11 mouse cellular contexts compared by ENCODE assay signal in genomic region chr1:153011544-153011943, GRCm38 (mm10). TPM values are rescaled to one million over a fixed set of nuclear protein-coding genes. Genes with fewer than 3 reads are reported as not detected.
DNase-seq lines count a peak whose midpoint lies in the region; ATAC-seq lines count a peak whose summit lies in the region.
"Had no signal": no experiment of that assay in that cellular context is flagged by ENCODE, and none has a peak within 500 bp of the region (broad histone marks: within the 10 kb centered on the region; RNA-seq: fewer than 3 reads in every experiment).

No protein-coding gene starts in this region.

- H3K27ac ChIP-seq in neural tube, embryonic 15.5 days (replicated peaks) = 0 out of 2 replicates have a peak overlapping the region, but pooled peaks have one; percentile 0
- H3K27ac ChIP-seq: kidney, postnatal 0 days; liver, embryonic 13.5 days had no signal

- no peak overlapping the region for H3K4me2 ChIP-seq in neural tube, embryonic 15.5 days
- H3K4me2 ChIP-seq: liver, embryonic 13.5 days had no signal

- no peaks in the 10 kb centered on the region for H3K36me3 ChIP-seq in neural tube, embryonic 15.5 days
- H3K36me3 ChIP-seq: liver, embryonic 13.5 days had no signal

- no peaks in the 10 kb centered on the region for H3K27me3 ChIP-seq in neural tube, embryonic 15.5 days (replicated peaks)
- H3K27me3 ChIP-seq: liver, embryonic 13.5 days had no signal

- ATAC-seq in frontal cortex, adult (ENCODE audit: low TSS enrichment) = peak; percentile 65
- ATAC-seq in neural tube, embryonic 15.5 days (ENCODE audit: low FRiP score) = no peak

- no peak overlapping the region for H3K9ac ChIP-seq in neural tube, embryonic 15.5 days (replicated peaks)
- H3K9ac ChIP-seq: liver, embryonic 13.5 days had no signal

- H3K4me1 ChIP-seq in neural tube, embryonic 15.5 days = peaks cover 38% of the 10 kb centered on the region
- H3K4me1 ChIP-seq: liver, embryonic 13.5 days had no signal

- no peaks in the 10 kb centered on the region for H3K9me3 ChIP-seq in neural tube, embryonic 15.5 days (replicated peaks)
- H3K9me3 ChIP-seq: liver, embryonic 13.5 days had no signal

- no peak overlapping the region for H3K4me3 ChIP-seq in neural tube, embryonic 15.5 days (replicated peaks)
- H3K4me3 ChIP-seq: liver, embryonic 13.5 days; myocyte had no signal

- WGBS in neural tube, embryonic 15.5 days = 55% methylated on average over 6 of the region's 6 CpGs

- DNase-seq in frontal cortex, postnatal 10 days (ENCODE audit: low spot score in 2 of 2) = no peak
- DNase-seq in retina, postnatal 1 day = peak; percentile 56
- DNase-seq in retina, embryonic 14.5 days (ENCODE audit: low spot score) = no peak
- peak; percentile 76 for DNase-seq in cerebellum, adult 9-11 months
- no peak for DNase-seq in embryo, embryonic 11 days
- no peak for DNase-seq in liver
- DNase-seq: liver, embryonic 13.5 days had no signal

RNA-seq across cellular contexts. Expression of gene Nmnat2, which starts 56.8 kb away (rescaled TPM):
- 64.3 and 75.1 TPM in 2 replicates for polyA plus RNA-seq in neural tube, embryonic 15.5 days (2015; fragmentation: Nextera tagmentation; extraction: Ambion mirVana)

Comparison
In these comparisons a context has a peak if more than half of its experiments do, and no peak if none do; other contexts are left out.
1. DNase-seq: peak in retina, postnatal 1 day (single experiment) and cerebellum, adult 9-11 months (single experiment); none in frontal cortex, postnatal 10 days (0 of 2), retina, embryonic 14.5 days (single experiment), embryo, embryonic 11 days (single experiment) and liver (single experiment).